Mouse (Mus musculus): ENCODE results near the gene Tppp3.
A peak's percentile ranks its signal among the peaks of the same experiment; 100 is the strongest.

Tppp3 gene

DNA sequence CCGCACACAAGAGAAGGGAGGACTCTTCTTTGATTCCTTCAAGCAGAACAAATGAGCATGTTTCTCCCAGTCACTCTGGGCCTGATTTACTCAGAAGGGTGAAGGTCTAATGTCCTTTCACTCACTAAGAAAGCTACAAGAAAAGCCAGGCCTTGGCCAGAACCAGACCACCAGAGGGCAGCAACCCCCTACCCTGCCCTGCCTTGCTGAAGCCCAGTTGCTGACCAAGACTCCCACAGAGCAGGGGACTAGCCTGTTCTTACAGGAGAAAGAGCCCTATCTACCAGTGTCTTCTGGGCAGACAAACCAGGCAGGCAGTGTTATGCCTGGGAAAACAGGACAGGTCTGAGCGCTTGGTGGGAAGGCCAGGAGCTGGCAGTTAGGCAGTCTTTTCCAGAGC lies 13.1 kb upstream of the Tppp3 start:
- peak; percentile 61 for DNase-seq (ENCODE audit: low read depth, low spot score)

DNA sequence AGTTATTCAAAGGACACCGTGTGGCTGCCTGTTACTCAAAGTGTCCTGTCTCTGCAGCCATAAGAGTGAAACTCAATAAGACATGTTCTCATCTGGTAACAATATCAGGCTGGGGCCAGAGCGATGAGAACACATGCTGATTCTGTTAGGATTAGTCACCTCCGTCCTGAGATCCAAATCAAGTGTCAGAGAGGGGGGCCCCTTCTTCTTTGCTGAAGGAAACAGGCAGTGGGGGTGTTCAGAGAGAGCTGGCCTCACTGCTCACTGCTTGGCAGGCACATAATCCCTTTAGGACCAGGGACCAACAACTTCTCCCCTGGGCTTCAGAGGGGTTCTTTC lies 12.7 kb upstream of the Tppp3 start:
- DNase-seq (ENCODE audit: low read depth, low spot score), result no peak

DNA sequence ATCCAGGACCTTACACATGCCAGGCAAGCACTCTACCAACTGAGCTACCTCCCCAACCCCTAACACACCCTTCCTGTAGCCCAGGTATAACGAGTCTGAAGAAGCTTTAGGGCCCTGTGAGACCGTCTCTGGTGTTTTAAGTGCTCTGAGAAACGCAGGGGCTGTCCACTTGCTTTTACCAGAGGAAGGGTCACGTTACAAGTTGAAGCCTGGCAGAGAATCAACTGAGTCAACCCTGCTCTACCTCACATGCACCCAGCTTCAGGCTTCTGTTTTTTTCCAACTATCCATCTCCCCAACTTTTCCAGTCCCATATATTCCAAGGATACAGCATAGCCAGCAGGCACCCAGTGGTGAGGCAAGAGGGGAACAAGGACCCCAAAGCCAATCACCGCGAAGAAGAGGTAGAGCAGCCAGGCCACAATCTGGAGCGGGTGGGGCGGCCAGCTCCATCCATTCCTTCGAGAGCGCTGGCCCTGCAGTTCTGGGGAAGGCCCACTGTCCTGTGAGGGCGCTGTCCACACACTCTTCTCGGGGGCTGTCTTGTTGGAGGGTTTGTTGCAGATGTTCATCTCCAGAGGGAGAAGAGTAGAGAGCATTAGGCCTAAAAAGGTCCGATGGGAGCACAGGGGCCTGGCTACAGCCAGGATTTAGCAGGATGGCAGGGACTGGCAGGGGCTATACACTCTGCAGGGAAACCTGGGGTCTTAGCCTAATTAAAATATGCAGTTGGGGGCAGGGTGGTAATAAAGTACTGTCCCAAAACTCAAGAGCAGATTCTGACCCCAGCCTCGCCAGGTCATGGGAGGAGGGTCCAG lies 12.1 kb upstream of the Tppp3 start:
- no peak for DNase-seq (ENCODE audit: low read depth, low spot score)

DNA sequence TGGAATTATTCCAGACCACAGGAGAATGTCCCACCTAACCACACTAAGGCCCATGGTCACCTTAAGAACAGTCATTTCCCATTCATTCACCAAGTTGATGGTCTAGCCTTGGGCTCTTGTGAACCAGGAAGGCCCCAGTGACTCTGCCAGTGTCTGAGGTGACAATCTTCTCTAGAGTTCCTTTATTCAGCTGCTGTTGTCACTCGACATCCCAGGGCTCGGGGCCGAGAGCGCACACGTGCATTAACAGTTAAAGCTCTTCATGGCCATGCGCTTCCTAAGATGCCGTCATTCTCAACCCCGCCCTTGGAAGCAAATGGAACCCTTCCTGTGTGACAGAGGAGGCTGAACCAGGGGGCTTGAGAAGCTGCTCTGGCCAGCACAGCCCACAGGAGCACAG lies 10.8 kb upstream of the Tppp3 start:
- DNase-seq (ENCODE audit: low read depth, low spot score), result no peak

DNA sequence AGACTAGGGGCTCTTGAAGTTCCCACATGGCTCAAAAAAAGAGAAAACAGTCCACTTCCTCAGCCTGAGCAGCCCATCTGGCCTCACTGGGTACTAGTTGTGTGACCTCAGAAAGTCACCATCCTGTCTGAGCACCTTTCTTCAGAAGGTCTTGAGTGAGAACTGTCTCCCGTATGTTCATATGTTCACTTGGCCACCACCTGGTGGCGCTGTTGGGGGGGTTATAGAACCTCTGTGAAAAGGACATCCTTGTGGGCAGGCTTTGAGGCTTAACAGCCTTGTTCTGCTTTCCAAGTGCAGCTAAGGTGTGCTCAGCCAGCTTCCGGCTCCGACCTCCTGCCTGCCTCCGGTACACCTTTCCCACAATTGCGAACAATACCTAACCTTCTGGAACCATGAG lies 10.1 kb upstream of the Tppp3 start:
- no peak for DNase-seq (ENCODE audit: low read depth, low spot score)

DNA sequence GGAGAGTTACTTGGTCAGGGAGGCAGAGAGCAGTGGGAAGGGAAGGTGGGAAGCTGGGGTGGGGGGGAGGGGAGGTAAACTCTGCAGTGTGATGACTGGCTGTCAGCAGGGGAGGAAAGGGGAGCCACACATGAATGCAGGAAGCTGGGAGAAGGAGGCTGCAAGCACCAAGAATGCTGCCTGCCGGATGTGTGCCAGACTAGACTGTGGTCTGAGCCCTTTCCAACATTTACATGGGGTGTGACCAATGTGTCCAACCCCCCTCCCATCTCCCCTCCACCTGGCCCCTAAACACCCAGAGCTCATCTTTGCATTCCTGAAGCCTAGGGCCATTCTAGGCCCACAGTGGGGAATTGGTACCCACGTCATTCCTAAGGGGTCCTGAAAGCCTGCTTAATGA lies 9.7 kb upstream of the Tppp3 start:
- DNase-seq (ENCODE audit: low read depth, low spot score), result no peak

DNA sequence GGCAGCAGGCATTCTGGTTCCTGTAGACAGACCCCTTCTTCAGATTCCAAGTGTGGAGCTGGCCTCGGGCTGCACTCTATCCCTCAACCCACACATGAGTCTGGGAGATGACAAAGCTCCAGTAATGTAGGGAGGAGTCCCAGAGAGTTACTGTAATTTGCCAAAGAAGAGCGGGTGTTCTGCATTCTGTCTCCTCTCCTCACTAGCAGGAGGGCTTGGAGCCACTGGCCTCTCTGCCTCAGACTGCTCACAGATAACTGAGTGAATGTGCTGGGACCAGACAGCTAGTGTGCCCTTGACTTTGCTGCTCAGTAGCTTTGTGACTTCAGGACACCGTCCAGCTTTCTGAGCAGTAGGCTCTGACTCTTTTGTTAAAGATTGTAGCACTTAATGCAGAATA lies 6.5 kb upstream of the Tppp3 start:
- no peak for DNase-seq (ENCODE audit: low read depth, low spot score)

DNA sequence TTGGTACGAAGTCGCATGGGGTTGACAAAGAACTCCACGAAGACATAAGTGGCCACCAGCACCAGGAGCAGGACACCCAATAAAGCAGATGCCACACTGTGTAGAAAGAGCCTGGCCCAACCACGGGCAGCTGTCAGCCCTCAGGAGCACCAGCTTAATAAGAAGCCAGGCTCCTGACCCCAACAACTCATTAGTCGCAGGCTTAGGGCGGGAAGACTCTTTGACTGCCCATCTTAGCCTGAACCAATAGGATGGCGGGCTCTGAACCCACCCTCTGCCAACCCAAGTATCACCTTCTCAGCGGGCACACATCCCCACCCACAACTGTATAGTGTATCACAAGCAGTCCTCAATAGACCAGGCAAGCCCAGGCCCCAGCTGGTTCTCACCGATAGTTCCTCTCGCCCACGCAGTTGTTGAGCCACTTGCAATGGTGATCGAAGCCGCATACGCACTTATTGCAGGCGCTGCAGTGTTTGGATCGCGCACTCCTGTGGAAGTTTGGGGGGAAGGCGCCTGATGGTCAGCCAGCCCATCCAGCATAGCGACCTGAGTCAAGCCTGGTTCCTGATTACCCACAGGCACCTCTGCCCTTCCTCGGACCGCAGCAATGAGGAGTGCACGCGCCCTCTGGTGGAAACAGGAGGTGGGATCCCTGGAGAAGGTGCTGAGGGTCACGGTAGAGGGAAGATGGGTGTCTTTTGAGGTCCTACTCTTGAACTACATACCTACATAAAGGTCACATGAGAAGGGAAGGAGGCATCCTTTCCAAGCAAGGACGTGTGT lies 5.5 kb upstream of the Tppp3 start:
- DNase-seq (ENCODE audit: low read depth, low spot score), result no peak

DNA sequence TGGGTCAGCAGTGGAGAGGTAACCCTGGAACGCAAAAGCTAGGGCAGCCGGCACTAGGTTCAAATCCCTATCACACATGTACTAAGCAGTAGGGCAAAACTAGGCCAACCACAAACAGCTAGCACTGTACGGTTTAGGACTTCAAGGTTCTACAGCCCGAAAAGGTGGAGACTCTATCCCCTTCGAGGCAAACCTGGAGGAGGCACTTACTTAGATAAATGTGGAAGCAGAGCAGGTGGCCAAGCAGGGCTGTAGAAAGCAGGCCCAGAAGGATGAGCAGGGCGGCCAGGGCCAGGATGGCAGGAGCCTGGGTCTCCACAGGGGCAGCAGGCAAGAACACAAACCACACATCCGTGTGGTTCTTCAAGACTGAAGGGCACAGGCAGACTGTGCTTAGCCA lies 4.8 kb upstream of the Tppp3 start:
- DNase-seq (ENCODE audit: low read depth, low spot score), result no peak

DNA sequence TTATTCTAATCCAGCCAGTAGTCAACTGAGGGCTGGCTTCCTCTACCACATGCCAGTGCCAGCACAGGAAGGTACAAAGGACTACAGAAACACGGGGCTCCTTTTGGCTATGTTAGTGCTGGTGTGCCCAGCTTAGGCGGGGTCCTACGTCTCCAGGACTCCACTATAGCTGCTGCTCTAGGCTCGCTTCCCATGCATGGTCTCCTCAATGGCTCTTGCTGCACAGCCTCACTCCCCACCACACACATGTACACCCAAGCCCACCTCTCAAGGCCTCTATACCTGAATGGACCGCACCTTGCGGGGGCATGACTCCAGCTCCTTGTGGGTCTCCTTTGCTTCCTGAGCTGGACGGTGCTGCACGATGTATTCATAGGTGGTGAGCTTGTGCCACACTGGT lies 4.4 kb upstream of the Tppp3 start:
- DNase-seq (ENCODE audit: low read depth, low spot score), result no peak

DNA sequence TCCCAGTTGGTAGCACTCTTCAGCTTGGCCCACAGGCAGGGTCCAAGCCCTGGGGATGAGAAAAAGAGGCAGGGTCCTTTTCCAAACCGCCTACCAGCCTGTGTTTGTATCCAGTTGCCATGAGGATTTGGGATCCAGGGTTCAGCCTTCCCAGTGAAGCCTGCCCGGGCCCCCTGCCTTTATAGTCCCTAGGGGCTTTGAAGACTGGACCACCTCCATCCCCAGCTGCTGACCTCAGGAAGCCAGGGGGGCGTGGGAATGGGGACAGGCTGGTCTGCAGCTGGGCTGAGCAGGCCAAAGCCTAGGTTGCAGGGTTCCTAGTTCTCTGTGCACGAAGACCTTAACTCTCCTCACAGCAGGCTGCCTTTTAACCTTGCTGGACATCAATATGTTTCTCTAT lies 3.9 kb upstream of the Tppp3 start:
- no peak for DNase-seq (ENCODE audit: low read depth, low spot score)

DNA sequence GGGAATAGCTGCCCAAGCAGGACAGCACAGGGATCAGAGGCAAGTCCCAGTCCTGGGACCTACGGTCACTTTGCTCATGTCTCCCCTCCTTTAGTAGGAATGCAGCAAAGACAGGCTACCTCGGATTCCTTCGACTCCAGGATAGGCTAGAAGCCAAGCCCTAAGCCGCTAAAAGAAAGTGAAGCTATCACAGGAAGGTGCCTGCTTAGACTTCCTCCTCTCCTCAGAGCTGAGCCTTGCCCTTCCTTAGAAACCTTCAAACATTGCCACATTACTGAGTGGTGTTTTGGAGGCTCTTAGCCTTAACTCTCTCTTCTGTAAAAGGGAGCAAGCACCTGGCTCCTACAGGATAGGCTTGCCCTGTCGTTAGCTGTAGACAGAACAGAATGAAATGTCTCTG lies 3.4 kb upstream of the Tppp3 start:
- no peak for DNase-seq (ENCODE audit: low read depth, low spot score)

DNA sequence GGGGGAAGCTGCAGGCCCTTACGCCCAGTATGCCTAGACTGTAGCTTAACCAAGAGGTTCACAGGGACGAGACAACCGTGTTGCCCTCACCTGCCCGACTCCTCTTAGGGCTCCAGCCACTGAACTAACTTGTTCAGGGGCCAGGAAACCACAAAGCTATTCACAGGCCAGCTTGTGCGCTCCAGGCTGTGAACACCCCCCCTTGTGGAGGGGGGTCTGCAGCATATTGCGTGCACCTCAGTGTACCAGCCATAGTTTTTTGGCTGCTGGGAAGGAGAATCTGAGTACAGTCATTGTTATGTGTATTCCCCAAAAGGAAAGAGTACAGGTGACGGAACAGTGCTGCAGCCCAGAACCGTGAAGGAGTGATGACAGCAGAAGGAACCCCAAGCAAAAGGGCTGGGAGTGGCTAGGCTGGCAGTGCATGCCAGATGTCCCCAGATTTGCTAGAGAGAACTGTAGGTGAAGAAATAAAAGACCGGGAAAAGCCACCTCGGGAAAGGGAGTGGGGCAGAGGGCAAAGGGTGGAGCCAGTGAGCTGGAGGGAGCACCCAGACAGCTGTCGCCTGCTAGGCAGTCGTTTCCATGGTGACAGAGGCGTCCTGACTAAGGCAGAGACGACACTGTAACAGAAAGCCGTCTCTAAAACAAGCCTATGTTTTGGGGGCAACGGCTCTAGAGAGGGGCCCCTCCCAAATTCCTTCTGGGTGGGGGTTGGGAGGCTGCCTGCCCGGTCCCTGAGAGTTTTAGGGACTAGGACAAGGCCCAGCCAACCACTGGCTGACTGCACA lies 2.7 kb upstream of the Tppp3 start:
- peak; percentile 48 for DNase-seq (ENCODE audit: low read depth, low spot score)

DNA sequence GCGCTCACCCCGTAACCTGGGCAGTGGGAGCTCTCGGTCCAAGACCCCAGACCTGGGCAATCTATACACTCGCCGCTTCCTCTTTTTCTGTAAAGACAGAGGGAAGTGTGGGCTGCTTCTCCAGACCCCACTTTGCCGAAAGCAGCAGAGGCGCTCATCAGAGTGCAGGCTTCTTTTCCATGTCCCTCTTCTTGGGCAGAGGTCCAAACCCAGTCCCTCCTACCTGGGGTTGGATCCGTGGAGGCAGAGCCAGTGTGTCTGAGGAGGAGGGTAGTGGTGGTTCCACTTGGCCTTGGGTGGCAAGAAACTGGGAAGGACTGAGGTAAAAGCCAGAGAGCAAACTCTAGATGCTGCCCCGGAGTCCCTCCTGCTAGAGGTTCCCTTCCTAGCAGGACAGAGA lies 1.7 kb upstream of the Tppp3 start:
- no peak for DNase-seq (ENCODE audit: low read depth, low spot score)

DNA sequence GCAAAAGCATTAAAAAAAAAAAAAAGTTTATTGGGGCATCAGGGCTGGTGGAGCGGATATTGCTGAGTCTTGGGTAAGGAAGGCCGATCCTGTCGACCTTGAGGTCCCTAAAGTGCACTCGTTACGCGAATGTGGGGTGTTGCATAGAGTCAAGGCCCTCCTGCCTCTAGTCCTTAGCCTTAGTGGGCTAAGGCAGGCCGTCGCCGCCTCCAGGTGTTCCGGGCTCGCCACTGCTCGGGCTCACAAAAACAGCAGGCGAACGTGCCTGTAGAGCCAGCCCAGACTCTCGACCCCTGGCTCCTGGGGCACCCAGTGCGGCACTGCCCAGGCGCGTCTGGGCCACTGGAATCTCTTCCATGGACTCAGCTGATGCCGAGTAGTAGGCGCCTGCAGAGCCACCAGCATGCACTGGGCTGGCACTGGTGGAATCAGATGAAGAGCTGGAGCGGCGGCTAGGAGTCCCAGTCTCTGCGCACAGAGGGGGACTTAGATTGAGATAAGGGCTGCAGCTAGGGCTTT lies 1.1 kb upstream of the Tppp3 start:
- no peak for DNase-seq (ENCODE audit: low read depth, low spot score)

DNA sequence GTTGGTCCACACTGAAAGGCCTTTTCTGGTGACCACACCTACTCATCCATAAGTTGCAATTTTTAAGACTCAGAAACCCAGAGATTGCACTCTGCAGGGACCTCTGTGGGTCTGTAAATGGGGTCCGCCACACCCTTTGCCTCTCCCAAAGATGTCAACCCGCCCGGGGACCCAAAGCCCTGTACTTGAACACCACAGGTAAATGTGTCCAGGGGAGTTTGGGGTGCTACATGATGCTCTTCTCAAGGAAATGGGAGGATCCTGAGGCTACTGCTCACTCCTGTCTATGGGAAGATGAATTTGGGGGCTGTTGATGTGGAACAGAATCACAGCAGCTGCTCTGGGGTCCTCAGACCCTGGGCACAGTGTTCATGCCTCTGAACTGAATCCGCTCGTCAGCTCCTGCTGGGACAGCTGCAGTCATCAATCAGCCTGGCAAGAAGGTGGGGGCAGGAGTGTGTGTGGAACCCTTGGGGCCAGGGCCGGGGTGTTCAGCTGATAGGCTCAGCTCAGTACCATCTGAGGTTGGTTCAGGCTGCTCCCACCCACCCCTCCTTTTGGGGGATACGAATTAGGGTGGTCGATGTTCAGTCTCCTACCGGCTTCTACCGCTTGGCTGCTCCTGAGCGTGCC lies 529 bp downstream of the Tppp3 start:
- no peak for DNase-seq (ENCODE audit: low read depth, low spot score)

DNA sequence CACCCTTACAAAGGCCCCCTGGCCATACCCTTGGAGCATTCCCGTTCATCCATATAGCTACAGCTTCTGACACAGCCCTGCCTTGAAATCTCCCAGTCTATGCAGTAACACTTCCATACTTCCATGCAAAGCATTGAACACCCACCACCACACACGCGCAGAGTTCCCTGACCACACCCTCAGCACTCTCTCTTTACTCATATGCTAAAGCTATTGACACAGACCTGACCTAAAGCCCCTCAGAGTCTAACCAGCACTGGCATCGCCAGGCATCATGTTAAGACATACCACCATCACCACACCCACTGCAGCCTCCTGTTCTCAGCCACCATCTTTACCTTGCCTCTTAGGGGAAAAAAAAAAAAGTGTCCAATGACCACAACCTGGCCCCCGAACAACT lies 1.1 kb downstream of the Tppp3 start:
- no peak for DNase-seq (ENCODE audit: low read depth, low spot score)

DNA sequence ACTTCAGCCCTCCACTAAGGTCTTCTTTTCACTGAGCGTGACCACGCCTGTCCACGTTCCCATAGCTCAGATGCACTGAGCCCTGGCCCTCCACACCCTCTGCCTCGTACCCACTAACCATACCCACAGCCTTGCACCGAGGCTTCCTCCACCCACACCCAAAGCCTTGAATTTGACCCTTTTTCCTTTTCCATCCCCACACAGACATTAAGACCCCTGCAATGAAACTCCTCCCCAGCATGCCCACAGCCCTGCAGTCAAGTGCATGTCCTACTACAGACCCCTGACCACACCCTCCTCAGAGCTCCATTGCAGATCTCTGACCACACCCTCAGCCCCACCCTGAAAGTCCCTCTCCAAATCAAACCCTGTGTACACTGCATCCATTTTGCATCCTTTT lies 1.5 kb downstream of the Tppp3 start:
- DNase-seq (ENCODE audit: low read depth, low spot score), result no peak

DNA sequence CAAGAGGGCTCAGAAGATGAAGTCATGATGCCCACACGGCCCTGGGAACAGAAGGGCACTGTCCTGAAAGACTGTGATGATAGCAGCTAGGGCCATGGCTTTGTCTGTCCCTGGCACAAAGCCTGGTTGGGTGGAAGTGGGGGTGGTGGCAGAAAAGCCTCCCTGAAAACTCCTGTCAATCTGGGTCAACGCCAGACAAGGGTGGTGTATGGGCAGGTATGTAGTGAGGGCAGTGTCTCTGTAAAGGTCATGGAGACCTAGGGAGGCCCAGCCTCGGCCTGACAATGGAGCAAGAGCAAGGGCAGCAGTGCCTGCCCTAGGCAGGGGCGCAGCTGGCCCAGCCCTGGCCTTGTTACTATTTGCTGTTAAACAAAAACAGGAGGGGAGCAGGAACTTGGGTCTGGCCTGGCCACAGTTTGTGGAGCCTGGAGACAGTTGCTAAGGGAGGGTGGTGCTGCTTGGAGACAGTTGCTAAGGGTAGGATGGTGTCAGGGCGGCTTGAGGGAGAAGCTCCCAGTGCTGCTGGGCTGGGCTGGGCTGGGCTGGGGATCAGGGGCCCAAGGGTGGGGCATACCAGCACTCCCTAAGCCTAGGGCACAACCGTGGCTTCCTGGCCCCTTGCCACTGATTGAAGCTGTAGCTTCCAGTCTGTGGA lies 2.2 kb downstream of the Tppp3 start:
- DNase-seq (ENCODE audit: low read depth, low spot score), result no peak

DNA sequence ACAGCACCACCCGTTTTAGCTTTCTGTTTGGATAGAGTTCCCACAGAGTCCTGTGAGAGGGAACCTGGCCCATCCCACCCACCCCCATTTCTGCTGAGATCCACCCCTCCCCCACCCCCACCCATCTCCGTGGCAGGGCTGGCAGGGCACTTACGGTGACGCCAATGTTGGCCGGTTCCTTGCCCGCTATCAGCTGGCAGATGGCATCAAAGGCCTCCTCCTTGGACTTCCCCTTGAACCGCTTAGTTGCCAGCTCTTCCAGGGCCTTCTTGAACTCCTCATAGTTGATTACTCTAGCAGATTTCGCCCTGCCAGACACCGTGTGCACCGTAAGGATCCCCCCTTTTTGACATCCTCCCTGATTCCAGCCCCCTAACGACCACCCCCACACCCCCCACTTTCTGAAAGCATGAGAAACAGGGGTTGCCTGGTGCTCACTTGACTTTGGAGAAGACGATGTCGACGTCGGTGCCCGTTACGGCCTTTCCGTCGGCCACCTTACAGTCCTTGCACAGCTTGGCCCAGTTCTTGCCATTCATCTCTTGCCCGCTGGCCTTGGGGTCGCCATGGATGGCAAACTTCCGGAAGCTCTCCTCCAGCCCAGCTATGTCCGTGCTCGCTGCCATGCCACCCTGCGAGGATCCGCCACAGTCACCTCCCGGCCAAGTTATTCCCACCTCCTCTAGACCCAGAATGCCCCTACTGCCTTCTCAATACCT lies 3.2 kb downstream of the Tppp3 start:
- no peak for DNase-seq (ENCODE audit: low read depth, low spot score)

Measured in embryo, embryonic 11.5 days (tissue).